Mouse (Mus musculus): Measurements from ENCODE around the gene 1300017J02Rik. TPM values are rescaled to one million over a fixed set of nuclear protein-coding genes. Genes with fewer than 3 reads are reported as not detected.

1300017J02Rik gene
- polyA plus RNA-seq, 1 experiment from 2014 or later: 1.6 TPM

DNA sequence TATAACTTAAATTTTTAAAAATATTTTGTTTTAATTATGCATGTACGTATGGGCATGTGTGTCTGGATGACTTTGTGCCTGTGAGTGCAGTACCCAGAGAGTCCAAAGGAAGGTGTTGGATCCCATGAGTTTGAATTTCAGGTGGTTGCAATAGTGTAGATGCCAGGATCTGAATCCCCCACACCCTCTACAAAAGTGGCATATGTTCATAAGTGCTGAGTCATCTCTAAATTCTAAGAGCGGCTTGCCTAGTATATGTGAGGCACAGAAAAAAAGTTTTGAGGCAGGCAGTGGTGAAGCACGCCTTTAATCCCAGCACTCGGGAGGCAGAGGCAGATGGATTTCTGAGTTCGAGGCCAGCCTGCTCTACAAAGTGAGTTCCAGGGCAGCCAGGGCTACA lies 99.1 kb downstream of the 1300017J02Rik start:
- no peaks in the 10 kb centered on the region for H3K27me3 ChIP-seq
- no peak overlapping the region for H3K9ac ChIP-seq (replicated peaks)
- H3K9me3 ChIP-seq: no peaks in the 10 kb centered on the region
- no peak overlapping the region for H3K4me3 ChIP-seq (replicated peaks)
- no peak overlapping the region for H3K4me2 ChIP-seq (replicated peaks)
- WGBS: 94% methylated on average over 5 of the region's 5 CpGs
- H3K27ac ChIP-seq: no peak overlapping the region
- peaks cover 14% of the 10 kb centered on the region for H3K4me1 ChIP-seq (replicated peaks)
- no peaks in the 10 kb centered on the region for H3K36me3 ChIP-seq
- no peak for ATAC-seq

DNA sequence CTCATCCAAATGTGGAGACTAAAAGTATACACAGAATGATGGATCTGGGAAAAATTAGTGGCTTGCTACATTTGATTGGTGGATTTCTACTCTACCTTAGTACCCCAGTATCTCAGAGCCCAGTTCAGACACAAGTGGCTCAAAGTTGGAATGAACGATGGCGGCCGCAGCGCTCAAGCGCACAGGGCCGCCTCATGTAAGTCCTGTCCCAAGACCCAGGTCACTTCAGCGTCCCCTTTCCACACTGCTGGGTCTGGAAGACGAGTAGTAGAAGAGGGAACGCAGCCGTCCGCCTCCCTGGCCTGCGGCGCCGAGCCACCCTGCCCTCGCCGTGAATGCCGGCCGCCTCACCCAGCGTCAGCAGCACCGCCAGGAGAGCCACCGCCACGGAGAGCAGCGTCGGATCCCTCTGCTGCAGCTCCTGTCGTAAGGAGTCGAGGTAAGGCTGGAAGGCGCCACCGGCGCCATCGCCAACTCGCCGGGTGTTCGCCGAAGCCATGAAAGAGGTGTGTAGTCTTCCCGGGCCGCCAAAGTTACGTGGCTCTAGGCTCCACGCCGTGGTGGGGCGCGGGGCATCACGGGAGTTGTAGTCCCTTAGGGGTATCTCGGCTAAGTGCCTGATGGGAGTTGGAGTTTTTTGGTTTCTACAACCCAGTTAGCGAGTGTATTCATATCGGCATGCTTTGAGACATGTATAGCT lies 103.2 kb downstream of the 1300017J02Rik start, which contains the start of gene Srprb:
Srprb (minus strand) TSS at position 577 of the 700 bp plus-strand sequence.
- ATAC-seq: peak; percentile 99
- Histone ChIP-seq H3K9me3 (no peaks in the 10 kb centered on the region), H3K27me3 (no peaks in the 10 kb centered on the region), H3K4me3 (replicated peaks) (peak within 1 kb of the TSS; percentile 75), H3K4me1 (replicated peaks) (peaks cover 11% of the 10 kb centered on the region), H3K36me3 (peaks cover 21% of the 10 kb centered on the region), H3K27ac (peak within 1 kb of the TSS; percentile 80), H3K4me2 (replicated peaks) (peak within 1 kb of the TSS; percentile 65), H3K9ac (replicated peaks) (peak within 1 kb of the TSS; percentile 81)
- under 1% methylated on average over 45 of the region's 45 CpGs for WGBS

Other genes starting within 250 kb of the 1300017J02Rik start
- gene Rab6b, start 193.3 kb downstream of the 1300017J02Rik start, polyA plus RNA-seq (2015; fragmentation: Nextera tagmentation; extraction: Ambion mirVana): 58.9 and 64.2 TPM in 2 replicates
- 49.3 and 55.1 TPM in 2 replicates for gene Srprb, start 102.9 kb downstream of the 1300017J02Rik start, polyA plus RNA-seq (2015; fragmentation: Nextera tagmentation; extraction: Ambion mirVana)
- 2.4 TPM in 1 of 2 replicates, not detected in the other for gene Gm20425, start 74.8 kb downstream of the 1300017J02Rik start, polyA plus RNA-seq (2015; fragmentation: Nextera tagmentation; extraction: Ambion mirVana)
- gene Trf, start 74.6 kb downstream of the 1300017J02Rik start, polyA plus RNA-seq (2015; fragmentation: Nextera tagmentation; extraction: Ambion mirVana): 24.7 and 25.8 TPM in 2 replicates
- gene Topbp1, start 133 bp upstream of the 1300017J02Rik start, polyA plus RNA-seq (2015; fragmentation: Nextera tagmentation; extraction: Ambion mirVana): 32.0 and 36.2 TPM in 2 replicates
- 85.2 and 105 TPM in 2 replicates for gene Cdv3, start 60.8 kb upstream of the 1300017J02Rik start, polyA plus RNA-seq (2015; fragmentation: Nextera tagmentation; extraction: Ambion mirVana)
- 3.5 and 4.0 TPM in 2 replicates for gene Bfsp2, start 175.3 kb upstream of the 1300017J02Rik start, polyA plus RNA-seq (2015; fragmentation: Nextera tagmentation; extraction: Ambion mirVana)